Mouse (Mus musculus) liver, embryonic 12.5 days (tissue): ENCODE data around the gene Trem3. TPM values are rescaled to one million over a fixed set of nuclear protein-coding genes. Genes with fewer than 3 reads are reported as not detected.

Experiments
- ATAC-seq: fragments of 200-750 bp; cut with Nextera tagmentation; 2 replicates; pipeline ENCODE4 v1.8.0; 2017; ENCODE audit warnings: moderate number of reproducible peaks, mild to moderate bottlenecking, moderate library complexity
- H3K27ac ChIP-seq: fragments of 300-500 bp; sonication (generic); 2 replicates; pipeline ENCODE4 v1.5.1; 2016; ENCODE audit warnings: mild to moderate bottlenecking
- H3K27me3 ChIP-seq: fragments of 300-500 bp; sonication (generic); replicated peaks from 2 replicates; pipeline ENCODE4 v1.6.1; 2016; ENCODE audit warnings: mild to moderate bottlenecking, moderate library complexity
- H3K36me3 ChIP-seq: fragments of 300-500 bp; sonication (generic); 2 replicates; pipeline ENCODE4 v1.6.1; 2016; ENCODE audit warnings: mild to moderate bottlenecking, moderate library complexity
- H3K4me1 ChIP-seq: fragments of 300-500 bp; sonication (generic); 2 replicates; pipeline ENCODE4 v1.6.1; 2016
- H3K4me2 ChIP-seq: fragments of 300-500 bp; sonication (generic); 2 replicates; pipeline ENCODE4 v1.6.1; 2016; ENCODE audit warnings: mild to moderate bottlenecking, moderate library complexity
- H3K4me3 ChIP-seq: fragments of 300-500 bp; sonication (generic); 2 replicates; pipeline ENCODE4 v1.5.1; 2016; ENCODE audit warnings: mild to moderate bottlenecking, moderate library complexity
- H3K9ac ChIP-seq: fragments of 300-500 bp; sonication (generic); 2 replicates; pipeline ENCODE4 v1.6.1; 2016; ENCODE audit warnings: mild to moderate bottlenecking, moderate library complexity
- H3K9me3 ChIP-seq: fragments of 300-500 bp; sonication (generic); replicated peaks from 2 replicates; pipeline ENCODE4 v1.6.1; 2016; ENCODE audit warnings: mild to moderate bottlenecking, moderate library complexity
- WGBS: fragments of 180-500 bp; shearing (Covaris S2); methylation state at CpG from one replicate; pipeline ENCODE4 v1.1.7; 2016; ENCODE audit not compliant: insufficient replicate concordance; 5-methylcytosine and 5-hydroxymethylcytosine counted together
- polyA plus RNA-seq: library from polyadenylated mRNA; unstranded; fragments of >200 nt; fragmentation: Nextera tagmentation; extraction: Ambion mirVana; gene quantifications from 2 replicates; pipeline ENCODE4 v1.2.1, GENCODE M21; 2016

Gene Trem3
- polyA plus RNA-seq, result 0.77 and 1.3 TPM in 2 replicates

DNA sequence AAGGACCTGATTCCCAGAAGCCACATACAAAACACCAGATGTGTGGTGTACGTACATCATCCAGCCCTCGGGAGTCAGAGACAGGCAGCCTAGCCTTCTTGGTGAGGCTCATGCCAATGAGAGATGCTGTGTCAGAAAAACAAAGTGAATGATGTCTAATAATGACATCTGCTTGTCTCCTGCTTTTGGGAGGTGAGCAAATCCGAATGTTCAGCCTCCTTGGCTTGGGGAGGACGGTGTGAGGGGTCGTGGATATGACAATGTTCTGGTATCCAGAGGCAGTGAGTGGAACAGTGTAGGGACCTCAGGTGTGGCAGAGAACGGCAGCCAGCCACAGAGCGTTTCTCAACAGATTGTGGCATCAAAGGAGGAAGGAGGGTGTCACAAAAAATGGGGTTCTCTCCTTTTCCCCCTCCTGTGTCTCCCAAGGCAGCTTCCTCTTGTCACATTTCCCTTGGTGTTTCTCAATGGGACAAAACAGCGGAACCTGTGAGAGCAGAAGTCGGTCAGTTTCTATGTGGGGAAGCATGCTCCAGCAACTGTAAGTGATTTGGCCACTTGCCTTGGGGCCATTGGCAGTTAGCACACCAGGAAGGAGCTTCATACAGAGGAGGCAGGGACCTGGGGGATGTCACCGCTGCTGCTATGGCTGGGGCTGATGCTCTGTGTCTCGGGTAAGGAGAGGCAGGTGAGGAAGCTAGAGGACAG, at the start of gene Trem3:
Trem3 (plus strand) TSS at position 557 of the 708 bp plus-strand sequence.
- Histone ChIP-seq H3K27ac (no peak within 1 kb of the TSS), H3K4me1 (no peaks in the 10 kb centered on the region), H3K27me3 (0 out of 2 replicates have a peak, but pooled peaks cover 4% of the 10 kb centered on the region), H3K4me3 (no peak within 1 kb of the TSS), H3K4me2 (no peak within 1 kb of the TSS), H3K36me3 (no peaks in the 10 kb centered on the region), H3K9me3 (no peaks in the 10 kb centered on the region), H3K9ac (no peak within 1 kb of the TSS)
- ATAC-seq, result no peak
- WGBS, result 60% methylated on average over 11 of the region's 11 CpGs

DNA sequence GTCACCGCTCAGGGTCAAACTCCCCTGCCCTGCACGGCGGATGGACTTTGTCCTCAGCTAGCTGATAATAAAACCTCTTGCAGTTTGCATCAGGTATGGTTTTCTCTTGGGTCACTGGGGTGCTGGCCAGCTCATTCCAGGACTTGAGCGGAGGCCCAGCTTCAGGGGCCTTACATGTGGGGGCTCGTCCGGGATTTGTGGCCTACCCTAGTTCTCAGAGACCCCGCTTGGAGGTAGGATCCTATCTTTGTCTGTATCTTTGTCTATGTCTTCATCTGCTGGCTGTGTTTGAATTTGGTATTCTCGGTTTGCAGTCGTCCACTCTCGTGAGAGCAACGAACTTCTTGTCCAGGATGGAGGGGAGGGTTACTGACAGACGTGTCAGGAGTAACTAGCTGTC, 44.5 kb upstream of the Trem3 start:
- no peak overlapping the region for H3K27ac ChIP-seq
- no peak for ATAC-seq
- H3K4me1 ChIP-seq, result no peaks in the 10 kb centered on the region
- H3K9ac ChIP-seq, result no peak overlapping the region
- H3K36me3 ChIP-seq, result 0 out of 2 replicates have a peak, but pooled peaks cover 2% of the 10 kb centered on the region
- H3K4me2 ChIP-seq, result no peak overlapping the region
- no peak overlapping the region for H3K4me3 ChIP-seq
- H3K9me3 ChIP-seq, result peaks cover 49% of the 10 kb centered on the region
- no peaks in the 10 kb centered on the region for H3K27me3 ChIP-seq
- 83% methylated on average over 12 of the region's 12 CpGs for WGBS

DNA sequence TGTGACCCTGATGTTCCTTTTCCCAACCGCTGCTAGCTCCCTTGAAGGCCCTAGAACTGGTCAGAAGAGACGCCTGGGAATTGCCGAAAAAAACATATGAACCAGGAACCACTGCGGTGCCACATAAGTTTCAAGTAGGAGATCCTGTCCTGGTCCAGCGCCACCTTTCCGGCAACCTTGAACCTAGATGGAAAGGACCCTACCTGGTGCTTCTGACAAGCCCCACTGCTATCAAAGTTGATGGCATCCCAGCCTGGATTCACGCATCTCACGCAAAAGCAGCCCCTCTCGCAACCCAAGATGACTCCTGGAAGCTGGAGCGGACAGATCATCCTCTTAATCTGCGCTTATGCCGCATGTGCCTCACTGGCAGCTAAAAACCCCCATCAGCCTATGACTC, 35.0 kb upstream of the Trem3 start:
- H3K27me3 ChIP-seq, result no peaks in the 10 kb centered on the region
- H3K4me1 ChIP-seq, result no peaks in the 10 kb centered on the region
- 86% methylated on average over 12 of the region's 12 CpGs for WGBS
- H3K9ac ChIP-seq, result no peak overlapping the region
- H3K9me3 ChIP-seq, result no peaks in the 10 kb centered on the region
- no peak for ATAC-seq
- H3K36me3 ChIP-seq, result no peaks in the 10 kb centered on the region
- H3K27ac ChIP-seq, result no peak overlapping the region
- H3K4me3 ChIP-seq, result no peak overlapping the region
- no peak overlapping the region for H3K4me2 ChIP-seq

DNA sequence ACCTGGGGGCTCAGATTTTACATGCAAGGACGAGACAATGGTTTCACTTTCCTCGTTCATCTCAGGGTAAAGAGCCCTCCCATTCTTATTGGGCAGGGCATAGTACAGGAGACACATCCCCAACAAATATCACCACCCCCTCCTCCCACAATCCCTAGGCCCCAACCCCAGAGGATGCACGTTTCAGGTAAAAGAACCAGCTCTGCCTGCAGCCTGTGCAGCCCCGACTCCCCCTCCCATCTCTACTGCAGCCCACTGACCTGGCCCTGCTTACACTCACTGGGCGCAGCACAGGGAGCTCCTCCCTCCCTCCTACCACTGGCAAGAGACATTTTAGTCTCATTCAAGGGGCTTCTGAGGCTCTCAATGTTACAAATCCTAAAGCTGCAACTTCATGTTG, 34.1 kb upstream of the Trem3 start:
- Histone ChIP-seq H3K4me3 (no peak overlapping the region), H3K27ac (no peak overlapping the region), H3K27me3 (no peaks in the 10 kb centered on the region), H3K9me3 (no peaks in the 10 kb centered on the region), H3K4me2 (no peak overlapping the region), H3K4me1 (no peaks in the 10 kb centered on the region), H3K36me3 (no peaks in the 10 kb centered on the region), H3K9ac (no peak overlapping the region)
- no peak for ATAC-seq
- 54% methylated on average over 5 of the region's 5 CpGs for WGBS

DNA sequence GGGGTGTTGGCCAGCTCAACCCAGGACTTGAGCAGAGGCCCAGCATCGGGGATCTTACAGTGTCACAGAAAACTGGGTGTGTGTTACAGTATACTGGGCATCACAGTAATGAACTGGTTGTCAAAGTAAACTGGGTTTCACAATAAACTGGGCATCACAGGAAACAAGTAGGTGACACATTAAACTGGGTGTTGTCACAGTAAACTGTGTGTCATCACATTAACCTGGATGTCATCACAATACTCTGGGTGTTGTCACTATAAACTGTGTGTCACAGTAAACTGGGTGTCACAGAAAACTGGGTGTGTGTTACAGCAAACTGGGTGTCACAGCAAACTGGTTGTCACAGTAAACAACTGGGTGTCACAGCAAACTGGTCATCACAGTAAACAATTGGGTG, 32.1 kb upstream of the Trem3 start:
- Histone ChIP-seq H3K36me3 (no peaks in the 10 kb centered on the region), H3K4me1 (no peaks in the 10 kb centered on the region), H3K4me3 (no peak overlapping the region), H3K9ac (no peak overlapping the region), H3K4me2 (no peak overlapping the region), H3K9me3 (no peaks in the 10 kb centered on the region), H3K27me3 (no peaks in the 10 kb centered on the region), H3K27ac (no peak overlapping the region)
- 77% methylated on average over 1 of the region's 1 CpGs for WGBS
- ATAC-seq, result no peak

DNA sequence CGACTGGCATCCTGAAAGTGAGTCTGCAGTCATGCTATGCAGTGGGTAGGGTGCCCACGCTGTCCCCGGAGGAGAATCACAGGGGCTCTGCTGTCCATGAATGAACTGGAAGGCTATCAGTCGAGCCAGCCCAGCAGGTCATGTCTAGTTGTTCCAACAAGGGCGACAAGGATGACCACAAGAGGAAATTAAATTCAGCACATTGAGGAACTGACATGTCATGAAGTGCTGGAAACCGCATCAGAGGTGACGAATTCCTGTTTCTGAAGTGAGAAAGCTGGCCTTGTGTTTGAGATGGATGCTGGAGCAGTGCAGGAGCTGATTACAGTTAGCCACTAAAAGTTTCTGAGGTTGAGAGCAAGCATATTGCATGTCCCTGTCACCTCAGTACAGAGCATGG, 16.9 kb upstream of the Trem3 start:
- no peak overlapping the region for H3K4me2 ChIP-seq
- H3K9ac ChIP-seq, result no peak overlapping the region
- no peaks in the 10 kb centered on the region for H3K27me3 ChIP-seq
- no peaks in the 10 kb centered on the region for H3K9me3 ChIP-seq
- no peaks in the 10 kb centered on the region for H3K36me3 ChIP-seq
- no peaks in the 10 kb centered on the region for H3K4me1 ChIP-seq
- no peak overlapping the region for H3K4me3 ChIP-seq
- ATAC-seq, result no peak
- 23% methylated on average over 7 of the region's 7 CpGs for WGBS
- H3K27ac ChIP-seq, result no peak overlapping the region

DNA sequence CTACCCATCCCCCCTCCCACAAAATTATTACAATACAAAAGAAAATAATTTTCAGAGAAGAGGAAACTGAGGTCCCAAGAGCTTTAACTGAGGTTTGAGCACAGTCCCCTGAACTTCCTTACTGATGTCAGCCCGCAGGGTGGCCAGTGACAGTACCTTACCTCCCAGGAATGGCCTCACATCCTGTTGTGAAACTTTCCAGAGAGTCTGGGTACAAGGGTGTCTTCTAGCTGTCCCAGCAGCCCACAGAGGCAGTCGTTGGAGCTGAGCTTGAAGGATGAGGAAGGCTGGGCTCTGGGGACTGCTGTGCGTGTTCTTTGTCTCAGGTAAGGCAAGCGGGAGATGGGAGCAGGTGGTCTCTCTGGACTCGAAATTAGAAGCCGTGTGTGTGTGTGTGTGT, 15.1 kb upstream of the Trem3 start, which contains the start of gene Trem1:
Trem1 (plus strand) TSS at position 251 of the 400 bp plus-strand sequence.
- Histone ChIP-seq H3K4me2 (no peak within 1 kb of the TSS), H3K9me3 (no peaks in the 10 kb centered on the region), H3K27me3 (no peaks in the 10 kb centered on the region), H3K4me1 (no peaks in the 10 kb centered on the region), H3K4me3 (no peak within 1 kb of the TSS), H3K36me3 (no peaks in the 10 kb centered on the region), H3K27ac (no peak within 1 kb of the TSS), H3K9ac (no peak within 1 kb of the TSS)
- ATAC-seq, result no peak
- 44% methylated on average over 6 of the region's 6 CpGs for WGBS

DNA sequence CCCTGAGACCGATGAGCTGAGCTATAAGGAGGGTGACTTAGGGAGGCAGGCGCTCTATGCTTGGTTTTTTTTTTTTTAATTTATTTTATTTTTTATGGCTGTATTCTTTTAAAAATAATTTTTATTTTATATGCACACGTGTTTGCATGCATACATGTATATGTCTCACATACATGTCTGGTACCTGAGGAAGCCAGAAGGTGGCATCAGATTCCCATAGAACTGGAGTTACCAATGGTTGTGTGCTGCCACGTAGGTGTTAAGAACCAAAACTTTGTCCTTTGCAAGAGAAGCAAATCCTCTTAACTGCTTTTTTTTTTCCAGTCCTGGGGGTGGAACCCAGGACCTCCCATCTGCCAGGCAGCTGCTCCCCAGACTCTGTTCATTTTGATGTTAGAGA, 13.8 kb upstream of the Trem3 start:
- 73% methylated on average over 4 of the region's 4 CpGs for WGBS
- Histone ChIP-seq H3K27ac (no peak overlapping the region), H3K9me3 (no peaks in the 10 kb centered on the region), H3K36me3 (no peaks in the 10 kb centered on the region), H3K9ac (no peak overlapping the region), H3K27me3 (no peaks in the 10 kb centered on the region), H3K4me2 (no peak overlapping the region), H3K4me1 (no peaks in the 10 kb centered on the region), H3K4me3 (no peak overlapping the region)
- ATAC-seq, result no peak

DNA sequence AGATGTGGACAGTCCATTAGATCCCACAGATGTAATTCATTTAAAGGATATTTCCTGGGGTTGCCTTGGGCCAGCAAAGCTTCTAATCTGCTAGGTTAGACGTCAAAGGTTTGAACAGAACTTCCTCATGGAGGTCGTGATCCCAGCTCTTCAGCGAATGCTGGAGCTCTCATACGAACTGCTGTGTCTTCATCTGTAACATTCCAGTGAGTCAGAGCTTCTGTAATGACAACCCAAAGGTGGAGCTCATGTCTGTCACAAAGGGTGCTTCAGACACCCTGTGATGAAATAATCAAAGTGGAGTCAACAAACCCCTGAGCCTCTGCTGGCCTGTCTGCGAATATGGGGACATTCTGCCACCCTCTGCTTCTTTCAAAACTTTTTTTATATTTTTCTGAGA, 13.0 kb upstream of the Trem3 start:
- Histone ChIP-seq H3K4me1 (no peaks in the 10 kb centered on the region), H3K4me3 (no peak overlapping the region), H3K27ac (no peak overlapping the region), H3K36me3 (no peaks in the 10 kb centered on the region), H3K9me3 (no peaks in the 10 kb centered on the region), H3K27me3 (no peaks in the 10 kb centered on the region), H3K4me2 (no peak overlapping the region), H3K9ac (no peak overlapping the region)
- no peak for ATAC-seq
- WGBS, result 56% methylated on average over 5 of the region's 5 CpGs

DNA sequence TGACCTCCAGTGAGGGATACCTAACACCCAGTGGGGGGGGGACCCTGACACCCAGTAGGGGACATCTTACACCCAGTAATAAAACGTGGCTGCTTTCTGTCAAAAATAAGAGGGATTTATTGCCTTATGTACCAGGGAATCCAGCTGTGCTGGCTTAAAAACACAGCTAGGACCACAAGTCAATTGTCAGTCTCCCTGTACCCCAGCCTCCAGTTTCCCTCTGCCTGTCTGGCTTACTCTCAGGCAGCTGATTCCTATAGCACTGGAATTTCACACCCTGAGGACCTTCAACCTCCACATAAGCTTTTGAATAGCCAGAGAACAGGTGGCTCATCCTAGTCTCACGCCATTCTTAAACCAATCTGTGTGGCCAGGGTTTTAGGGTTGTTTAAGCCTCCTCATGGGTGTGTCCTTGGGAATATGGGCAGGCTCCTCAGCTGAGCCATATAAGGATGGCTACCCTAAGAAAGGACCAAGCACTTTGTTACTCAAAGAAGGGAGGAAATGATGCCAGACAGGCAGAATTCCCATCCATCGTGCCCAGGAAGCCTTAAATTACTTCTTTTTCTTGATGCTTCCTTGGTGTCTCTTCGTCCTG, 11.7 kb upstream of the Trem3 start:
- Histone ChIP-seq H3K4me3 (no peak overlapping the region), H3K4me2 (no peak overlapping the region), H3K4me1 (no peaks in the 10 kb centered on the region), H3K36me3 (no peaks in the 10 kb centered on the region), H3K27ac (no peak overlapping the region), H3K9me3 (no peaks in the 10 kb centered on the region), H3K9ac (no peak overlapping the region), H3K27me3 (no peaks in the 10 kb centered on the region)
- ATAC-seq, result no peak
- WGBS, result 40% methylated on average over 4 of the region's 4 CpGs

DNA sequence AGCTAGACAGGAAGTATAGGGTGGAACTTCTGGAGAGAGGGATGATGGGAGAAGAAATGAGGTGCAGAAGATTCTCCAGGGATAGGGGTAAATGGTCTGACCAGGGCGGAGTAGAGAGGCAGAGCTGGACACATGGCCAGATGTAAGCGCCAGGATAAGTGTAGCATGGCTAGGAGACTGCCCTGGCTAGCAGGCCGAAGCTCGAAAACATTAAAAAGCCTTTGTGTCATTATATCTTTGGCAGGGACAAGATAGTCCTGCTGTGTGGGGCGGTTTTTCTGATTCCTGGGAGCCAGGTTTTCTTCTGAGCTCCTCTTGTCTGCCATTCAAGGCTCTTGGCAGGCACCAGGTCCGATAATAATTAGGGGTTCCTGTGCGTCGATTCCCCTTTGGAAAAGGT, 10.0 kb upstream of the Trem3 start:
- Histone ChIP-seq H3K4me3 (no peak overlapping the region), H3K4me1 (no peaks in the 10 kb centered on the region), H3K36me3 (no peaks in the 10 kb centered on the region), H3K4me2 (no peak overlapping the region), H3K27ac (no peak overlapping the region), H3K27me3 (0 out of 2 replicates have a peak, but pooled peaks cover 4% of the 10 kb centered on the region), H3K9me3 (no peaks in the 10 kb centered on the region), H3K9ac (no peak overlapping the region)
- WGBS, result 80% methylated on average over 8 of the region's 8 CpGs
- ATAC-seq, result no peak

DNA sequence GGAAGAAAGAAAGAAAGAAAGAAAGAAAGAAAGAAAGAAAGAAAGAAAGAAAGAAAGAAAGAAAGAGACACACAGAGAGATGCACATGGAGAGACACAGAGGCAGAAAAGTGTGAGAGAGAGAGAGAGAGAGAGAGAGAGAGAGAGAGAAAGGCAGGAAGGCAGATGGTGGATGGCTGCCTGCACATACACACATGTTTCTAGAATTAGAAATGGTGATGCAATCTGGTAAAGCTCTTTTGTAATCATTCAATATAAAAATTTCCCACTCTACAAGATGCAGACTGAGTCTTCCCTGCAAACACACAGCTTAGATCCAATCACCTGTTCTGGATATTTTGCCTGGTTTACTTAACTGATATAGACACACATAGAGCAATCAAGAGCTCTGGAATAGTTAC, 1.5 kb downstream of the Trem3 start:
- H3K27ac ChIP-seq, result no peak overlapping the region
- H3K4me1 ChIP-seq, result no peaks in the 10 kb centered on the region
- H3K9me3 ChIP-seq, result no peaks in the 10 kb centered on the region
- no peaks in the 10 kb centered on the region for H3K36me3 ChIP-seq
- H3K27me3 ChIP-seq, result 0 out of 2 replicates have a peak, but pooled peaks cover 3% of the 10 kb centered on the region
- no peak overlapping the region for H3K9ac ChIP-seq
- no peak overlapping the region for H3K4me3 ChIP-seq
- no peak overlapping the region for H3K4me2 ChIP-seq
- no peak for ATAC-seq

DNA sequence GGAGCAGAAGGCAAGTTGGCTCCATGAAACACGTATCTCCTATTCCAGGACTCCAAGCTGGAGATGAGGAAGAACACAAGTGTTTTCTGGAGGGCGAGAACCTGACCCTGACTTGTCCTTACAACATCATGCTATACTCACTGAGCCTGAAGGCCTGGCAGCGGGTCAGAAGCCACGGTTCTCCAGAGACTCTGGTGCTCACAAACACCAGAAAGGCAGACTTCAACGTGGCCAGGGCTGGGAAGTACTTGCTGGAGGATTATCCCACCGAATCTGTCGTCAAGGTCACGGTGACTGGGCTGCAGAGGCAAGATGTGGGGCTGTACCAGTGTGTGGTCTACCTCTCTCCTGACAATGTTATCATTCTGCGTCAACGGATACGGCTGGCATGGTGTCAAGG, 1.9 kb downstream of the Trem3 start:
- Histone ChIP-seq H3K4me1 (no peaks in the 10 kb centered on the region), H3K4me2 (no peak overlapping the region), H3K27me3 (no peaks in the 10 kb centered on the region), H3K36me3 (no peaks in the 10 kb centered on the region), H3K9ac (no peak overlapping the region), H3K4me3 (no peak overlapping the region), H3K27ac (no peak overlapping the region), H3K9me3 (no peaks in the 10 kb centered on the region)
- 70% methylated on average over 11 of the region's 11 CpGs for WGBS
- no peak for ATAC-seq
